Mouse (Mus musculus) ES-E14 (cell line): ENCODE results near the gene Ggnbp2. TPM values are rescaled to one million over a fixed set of nuclear protein-coding genes. Genes with fewer than 3 reads are reported as not detected.

Experiments
- DNase-seq: peaks from one replicate; pipeline ENCODE4 v3.0.0-alpha.2; 2013; ENCODE audit warnings: low read depth, low spot score
- H3K27ac ChIP-seq: 2 replicates; pipeline ENCODE4 v1.5.1; 2012; ENCODE audit warnings: low read depth, mild to moderate bottlenecking, low read length, moderate library complexity, mixed read lengths; ENCODE audit not compliant: poor library complexity, insufficient read depth, severe bottlenecking
- H3K36me3 ChIP-seq: 2 replicates; pipeline ENCODE4 v1.6.1; 2012; ENCODE audit warnings: mild to moderate bottlenecking, low read length, moderate library complexity, mixed read lengths; ENCODE audit not compliant: control insufficient read depth, poor library complexity, insufficient read depth, severe bottlenecking
- H3K4me1 ChIP-seq, 2 experiments: fragments of 150-350 bp in 1 of 2; sonication (generic) in 1 of 2; 2 replicates each; pipeline ENCODE4 v1.6.1; 2012; ENCODE audit warnings: low read length in 2 of 2, mild to moderate bottlenecking in 1 of 2, mixed read lengths in 1 of 2; ENCODE audit not compliant: control insufficient read depth in 2 of 2, insufficient read depth in 2 of 2, poor library complexity in 1 of 2
- H3K4me3 ChIP-seq, 2 experiments: fragments of 150-350 bp in 1 of 2; sonication (generic) in 1 of 2; 2 replicates each; pipeline ENCODE4 v1.5.1; 2012; ENCODE audit warnings: low read length in 2 of 2, low read depth in 1 of 2, mild to moderate bottlenecking in 1 of 2, mixed read lengths in 1 of 2; ENCODE audit not compliant: insufficient read depth in 1 of 2, poor library complexity in 1 of 2, severe bottlenecking in 1 of 2
- H3K9ac ChIP-seq: 2 replicates; pipeline ENCODE4 v1.6.1; 2012; ENCODE audit warnings: low read depth, mild to moderate bottlenecking, low read length, mixed read lengths; ENCODE audit not compliant: poor library complexity, insufficient read depth, severe bottlenecking
- H3K9me3 ChIP-seq: fragments of 150-350 bp; sonication (generic); 2 replicates; pipeline ENCODE4 v1.6.1; 2012; ENCODE audit warnings: low read depth, mild to moderate bottlenecking, low read length; ENCODE audit not compliant: control insufficient read depth, insufficient read depth
- CHD2 ChIP-seq: IDR thresholded peaks from 2 replicates; pipeline ENCODE4 v1.6.1; 2014; ENCODE audit warnings: mild to moderate bottlenecking, low read depth, low read length, inconsistent platforms
- HCFC1 ChIP-seq: IDR thresholded peaks from 2 replicates; pipeline ENCODE4 v1.6.1; 2012; ENCODE audit warnings: low read length, inconsistent platforms, borderline replicate concordance; ENCODE audit not compliant: insufficient read depth
- MAFK ChIP-seq: IDR thresholded peaks from 2 replicates; pipeline ENCODE4 v1.6.1; 2014; ENCODE audit warnings: mild to moderate bottlenecking, low read depth, low read length, inconsistent platforms; ENCODE audit not compliant: insufficient read depth
- ZC3H11A ChIP-seq: IDR thresholded peaks from 2 replicates; pipeline ENCODE4 v1.6.1; 2012; ENCODE audit warnings: low read depth, mild to moderate bottlenecking, inconsistent platforms, low read length, borderline replicate concordance
- ZNF384 ChIP-seq: IDR thresholded peaks from 2 replicates; pipeline ENCODE4 v1.6.1; 2012; ENCODE audit warnings: low read depth, low read length, inconsistent platforms
- in situ Hi-C, 2 experiments: fragments of 600-800 bp; cut with MboI; formaldehyde crosslinking; loops; one replicate each; pipeline ENCODE4 v1.15.1; 2025; ENCODE audit warnings: low sequenced_read_pairs in 2 of 2, inconsistent platforms in 1 of 2; ENCODE audit not compliant: unreplicated experiment in 2 of 2
- total RNA-seq: library from RNA; depleted of rRNA; stranded (reverse); fragments of 300-350 nt; gene quantifications from 2 replicates; pipeline ENCODE4 v1.2.3, GENCODE M21; 2012

Ggnbp2 gene
- total RNA-seq, 1 experiment = 59.1 TPM

GRCm38 (mm10) chr11:84916703-84917300, 46.2 kb upstream of the Ggnbp2 start:
- H3K4me3 ChIP-seq = peak overlapping the region; percentile 95 to 100; a peak in 3 of 4 replicates
- H3K4me1 ChIP-seq = peaks cover 0 to 2% of the 10 kb centered on the region in 2 experiments; a peak in 1 of 4 replicates
- H3K36me3 ChIP-seq = peaks cover 16% of the 10 kb centered on the region
- in situ Hi-C loops = loop anchor here in 1 of 2 experiments (5.0 kb wide), 1 partner anchor 65 kb away; no protein-coding TSS in a partner anchor
- DNase-seq = no peak
- no peak for TF ChIP-seq CHD2
- TF ChIP-seq MAFK = no peak
- no peak overlapping the region; the same call in 1 of the 2 replicates for H3K9ac ChIP-seq
- H3K9me3 ChIP-seq = no peaks in the 10 kb centered on the region
- no peak overlapping the region for H3K27ac ChIP-seq

DNA sequence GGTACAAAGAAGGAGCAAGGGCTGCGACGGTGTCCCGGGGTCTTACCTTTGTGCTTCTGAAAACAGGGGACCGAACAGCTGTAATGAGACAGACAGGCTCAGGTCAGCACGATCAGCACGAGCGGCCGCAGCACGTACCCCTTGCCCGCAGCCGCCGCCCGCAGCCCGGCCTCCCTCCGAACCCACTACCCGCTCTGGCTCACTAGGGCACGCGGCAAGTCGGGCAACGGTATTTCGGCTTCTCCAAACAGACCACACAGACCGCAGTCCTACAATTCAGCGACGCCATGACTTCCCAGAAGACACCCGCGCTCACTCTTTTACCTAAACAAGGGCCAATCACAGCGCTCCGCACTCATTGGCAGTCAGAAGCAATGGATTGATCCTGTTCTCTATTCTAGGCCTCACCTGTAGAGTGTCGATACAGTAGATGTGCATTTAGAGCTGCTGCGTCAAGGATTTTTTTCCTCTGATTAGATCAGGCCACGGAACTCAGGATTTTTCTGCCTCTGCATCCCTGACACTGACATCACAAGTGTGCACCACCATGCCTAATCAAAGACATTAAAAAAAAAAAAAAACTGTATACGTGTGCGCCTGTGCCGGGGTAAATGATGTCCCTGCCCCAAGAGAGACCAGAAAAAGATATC, 45.6 kb upstream of the Ggnbp2 start, which contains the start of gene Znhit3:
TSS of gene Znhit3 (minus strand) at position 314 of the 650 bp plus-strand sequence.
- peak within 1 kb of the TSS; percentile 56; the same call in 1 of the 2 replicates for H3K27ac ChIP-seq
- DNase-seq = peak; percentile 74
- peaks cover 0 to 2% of the 10 kb centered on the region in 2 experiments; a peak in 1 of 4 replicates for H3K4me1 ChIP-seq
- H3K4me3 ChIP-seq = peak within 1 kb of the TSS; percentile 95 to 100
- H3K9me3 ChIP-seq = no peaks in the 10 kb centered on the region
- in situ Hi-C loops = loop anchor here in 1 of 2 experiments (5.0 kb wide), 1 partner anchor 66 kb away; no protein-coding TSS in a partner anchor
- peak within 1 kb of the TSS; percentile 99 for H3K9ac ChIP-seq
- H3K36me3 ChIP-seq = peaks cover 20% of the 10 kb centered on the region
- no peak for TF ChIP-seq CHD2
- TF ChIP-seq HCFC1 = peak; percentile 84
- TF ChIP-seq ZNF384 = peak; percentile 65
- peak; percentile 64; the same call in 1 of the 2 replicates for TF ChIP-seq MAFK
- no peak for TF ChIP-seq ZC3H11A

DNA sequence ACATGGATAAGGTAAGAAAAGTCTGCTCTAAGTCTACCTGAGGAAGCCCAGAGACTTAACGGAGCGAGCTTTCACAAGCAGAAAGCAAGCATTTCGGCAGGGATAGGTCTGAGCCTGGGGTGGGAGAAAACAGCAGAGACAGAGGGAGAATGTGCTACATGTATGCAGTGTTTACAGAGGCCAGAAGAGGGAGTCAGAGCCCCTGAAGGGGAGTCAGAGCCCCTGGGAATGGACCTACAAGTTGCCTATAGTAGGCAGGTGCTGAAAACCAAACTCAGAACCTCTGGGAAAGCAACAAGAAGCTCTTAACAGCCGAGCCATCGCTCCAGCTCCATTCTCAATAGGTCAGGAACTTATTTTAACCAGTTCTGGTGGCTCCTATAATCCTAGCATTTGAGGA, 44.1 kb upstream of the Ggnbp2 start:
- H3K27ac ChIP-seq = no peak overlapping the region
- peaks cover 28% of the 10 kb centered on the region for H3K36me3 ChIP-seq
- peak overlapping the region; percentile 11 to 95; a peak in 2 of 4 replicates for H3K4me3 ChIP-seq
- H3K4me1 ChIP-seq = peaks cover 0 to under 1% of the 10 kb centered on the region in 2 experiments; a peak in 1 of 4 replicates
- in situ Hi-C loops = loop anchor here in 1 of 2 experiments (5.0 kb wide), 1 partner anchor 68 kb away; no protein-coding TSS in a partner anchor
- no peaks in the 10 kb centered on the region for H3K9me3 ChIP-seq
- peak; percentile 40 for DNase-seq
- TF ChIP-seq ZNF384 (no peak), HCFC1 (no peak), ZC3H11A (no peak), MAFK (no peak), CHD2 (no peak)
- H3K9ac ChIP-seq = peak overlapping the region; percentile 8; the same call in 1 of the 2 replicates

GRCm38 (mm10) chr11:84910411-84910810, 39.8 kb upstream of the Ggnbp2 start:
- in situ Hi-C loops = no loop called here
- peaks cover 61% of the 10 kb centered on the region for H3K36me3 ChIP-seq

More at GRCm38 (mm10) chr11:84910411-84910810, 39.8 kb upstream of the Ggnbp2 start:
- no peak overlapping the region for H3K9ac ChIP-seq
- no peak overlapping the region for H3K27ac ChIP-seq
- DNase-seq = no peak
- no peaks in the 10 kb centered on the region for H3K9me3 ChIP-seq
- H3K4me1 ChIP-seq = peaks cover 0 to 3% of the 10 kb centered on the region in 2 experiments; a peak in 2 of 4 replicates
- H3K4me3 ChIP-seq = no peak overlapping the region
- TF ChIP-seq ZC3H11A = no peak
- TF ChIP-seq CHD2 = no peak
- TF ChIP-seq MAFK = no peak
- no peak for TF ChIP-seq ZNF384
- TF ChIP-seq HCFC1 = no peak
